Comparison of ENCODE assay signal across 10 mouse cellular contexts in genomic region chr16:10355004-10355403, GRCm38 (mm10). TPM values are rescaled to one million over a fixed set of nuclear protein-coding genes. Genes with fewer than 3 reads are reported as not detected.
A peak's percentile ranks its signal among the peaks of the same experiment; 100 is the strongest.
DNase-seq lines count a peak whose midpoint lies in the region; ATAC-seq and TF ChIP-seq lines count a peak whose summit lies in the region.
"Had no signal": no experiment of that assay in that cellular context is flagged by ENCODE, and none has a peak within 500 bp of the region (broad histone marks: within the 10 kb centered on the region; RNA-seq: fewer than 3 reads in every experiment).

No protein-coding gene starts in this region.

- DNase-seq in frontal cortex, postnatal 25 days (ENCODE audit: low spot score in 2 of 2), result no peak
- DNase-seq in left cerebral cortex, postnatal 14 days (ENCODE audit: low spot score in 2 of 2), result peak; percentile 55 to 75
- DNase-seq in left cerebral cortex, adult 11 months (ENCODE audit: low spot score), result no peak
- peak; percentile 9 for DNase-seq in cerebellum, adult 8-10 months
- peak; percentile 77 for DNase-seq in lung, postnatal 0 days (ENCODE audit: low spot score)
- no peak for DNase-seq in embryo, embryonic 11 days
- no peak for DNase-seq in liver, embryonic 11.5 days (ENCODE audit: low spot score)

- peak overlapping the region; percentile 45; the same call in 1 of the 2 replicates for H3K27ac ChIP-seq in lung, postnatal 0 days (ENCODE audit: low read length)
- no peak overlapping the region for H3K27ac ChIP-seq in liver, embryonic 11.5 days (ENCODE audit: low read depth, low read length)

- H3K4me3 ChIP-seq in lung, postnatal 0 days (ENCODE audit: low read depth, low read length), result no peak overlapping the region
- no peak overlapping the region for H3K4me3 ChIP-seq in liver, embryonic 11.5 days (ENCODE audit: low read depth, low read length)
- H3K4me3 ChIP-seq: megakaryocyte, embryonic 14.5 days had no signal

- H3K27me3 ChIP-seq in lung, postnatal 0 days (replicated peaks; ENCODE audit: insufficient read depth, low read length), result no peaks in the 10 kb centered on the region
- H3K27me3 ChIP-seq in liver, embryonic 11.5 days (replicated peaks; ENCODE audit: control insufficient read depth, insufficient read depth, low read length), result no peaks in the 10 kb centered on the region

- H3K4me1 ChIP-seq in lung, postnatal 0 days (ENCODE audit: insufficient read depth, low read depth, low read length), result peaks cover 16% of the 10 kb centered on the region; the same call in 1 of the 2 replicates
- peaks cover 4% of the 10 kb centered on the region; the same call in 1 of the 2 replicates for H3K4me1 ChIP-seq in liver, embryonic 11.5 days (replicated peaks; ENCODE audit: control insufficient read depth, insufficient read depth, low read length)

- H3K36me3 ChIP-seq in lung, postnatal 0 days (ENCODE audit: insufficient read depth, low read length), result no peaks in the 10 kb centered on the region
- H3K36me3 ChIP-seq in liver, embryonic 11.5 days (ENCODE audit: control insufficient read depth, insufficient read depth, low read length), result no peaks in the 10 kb centered on the region

- intact Hi-C loops in left cerebral cortex, postnatal 14 days (cut with DNase I), result no loop called here

- TF ChIP-seq CTCF in lung, postnatal 0 days (IDR thresholded peaks at IDR 0.05), result no peak

- no peaks in the 10 kb centered on the region for H3K9me3 ChIP-seq in lung, postnatal 0 days (ENCODE audit: low read length)
- no peaks in the 10 kb centered on the region for H3K9me3 ChIP-seq in liver, embryonic 11.5 days (ENCODE audit: control insufficient read depth, low read length)

- ATAC-seq in frontal cortex, adult (ENCODE audit: low TSS enrichment), result 0 out of 2 replicates have a peak, but pooled peaks have one; percentile 41
- ATAC-seq in lung, postnatal 0 days, result peak; percentile 18; the same call in 1 of the 2 replicates
- ATAC-seq in liver, embryonic 11.5 days (replicated peaks; ENCODE audit: low FRiP score), result no peak

- no peak overlapping the region for H3K9ac ChIP-seq in lung, postnatal 0 days (replicated peaks; ENCODE audit: low read depth)
- no peak overlapping the region for H3K9ac ChIP-seq in liver, embryonic 11.5 days (ENCODE audit: low read depth, low read length)

- H3K4me2 ChIP-seq in lung, postnatal 0 days (replicated peaks; ENCODE audit: low read depth, low read length), result no peak overlapping the region
- no peak overlapping the region for H3K4me2 ChIP-seq in liver, embryonic 11.5 days

- TF ChIP-seq EP300 in lung, postnatal 0 days (IDR thresholded peaks at IDR 0.05), result peak; percentile 64; the same call in 1 of the 2 replicates

RNA-seq across cellular contexts. Expression of gene Tekt5, which starts 40.3 kb away (rescaled TPM):
- 1 to 10 TPM; 4.1 to 6.5 TPM for total RNA-seq in left cerebral cortex, postnatal 14 days (2021)
- polyA plus RNA-seq in lung, postnatal 0 days (2015; fragmentation: Nextera tagmentation; extraction: Ambion mirVana), result 9.9 and 11.7 TPM in 2 replicates
- polyA plus RNA-seq in liver, embryonic 11.5 days (2014; fragmentation: Nextera tagmentation; extraction: Ambion mirVana), result 0.16 TPM in 1 of 2 replicates, not detected in the other
- total RNA-seq: heart, postnatal 36 days had no signal

RNA-seq across cellular contexts. Expression of gene Emp2, which starts 41.2 kb away (rescaled TPM):
- 10 to 100 TPM; 19.8 to 22.7 TPM for total RNA-seq in left cerebral cortex, postnatal 14 days (2021)
- 584 and 640 TPM in 2 replicates for polyA plus RNA-seq in lung, postnatal 0 days (2015; fragmentation: Nextera tagmentation; extraction: Ambion mirVana)
- polyA plus RNA-seq in liver, embryonic 11.5 days (2014; fragmentation: Nextera tagmentation; extraction: Ambion mirVana), result 8.5 and 9.0 TPM in 2 replicates

RNA-seq across cellular contexts. Expression of gene Nubp1, which starts 56.7 kb away (rescaled TPM):
- total RNA-seq in left cerebral cortex, postnatal 14 days (2021), result 10 to 100 TPM; 17.2 to 17.8 TPM
- 31.2 and 31.6 TPM in 2 replicates for polyA plus RNA-seq in lung, postnatal 0 days (2015; fragmentation: Nextera tagmentation; extraction: Ambion mirVana)
- polyA plus RNA-seq in liver, embryonic 11.5 days (2014; fragmentation: Nextera tagmentation; extraction: Ambion mirVana), result 69.9 and 78.0 TPM in 2 replicates

Comparison
In these comparisons a context has a peak if more than half of its experiments do, and no peak if none do; other contexts are left out.
1. DNase-seq: peak in left cerebral cortex, postnatal 14 days (2 of 2), cerebellum, adult 8-10 months (single experiment) and lung, postnatal 0 days (single experiment); none in frontal cortex, postnatal 25 days (0 of 2), left cerebral cortex, adult 11 months (single experiment), embryo, embryonic 11 days (single experiment) and liver, embryonic 11.5 days (single experiment).
2. RNA of gene Emp2, which starts 41.2 kb away (polyA plus RNA-seq): 584 to 640 TPM in lung, postnatal 0 days; 8.5 to 9.0 TPM in liver, embryonic 11.5 days; every median in the first group is over 10 times any median in the second.